Mouse (Mus musculus) lung, adult 2 months (tissue): ENCODE measurements around the gene Nans.

Experiments used
- CTCF ChIP-seq: fragments of 200-500 bp; IDR thresholded peaks from 2 replicates; pipeline ENCODE4 v1.5.1; 2011; ENCODE audit warnings: mild to moderate bottlenecking, low read length, control low read depth; ENCODE audit not compliant: insufficient read depth
- POLR2A ChIP-seq: fragments of 200-500 bp; IDR thresholded peaks from 2 replicates; pipeline ENCODE4 v1.6.1; 2011; ENCODE audit warnings: low read depth, mild to moderate bottlenecking, control low read depth, low read length, borderline replicate concordance; ENCODE audit errors: extremely low read depth

DNA sequence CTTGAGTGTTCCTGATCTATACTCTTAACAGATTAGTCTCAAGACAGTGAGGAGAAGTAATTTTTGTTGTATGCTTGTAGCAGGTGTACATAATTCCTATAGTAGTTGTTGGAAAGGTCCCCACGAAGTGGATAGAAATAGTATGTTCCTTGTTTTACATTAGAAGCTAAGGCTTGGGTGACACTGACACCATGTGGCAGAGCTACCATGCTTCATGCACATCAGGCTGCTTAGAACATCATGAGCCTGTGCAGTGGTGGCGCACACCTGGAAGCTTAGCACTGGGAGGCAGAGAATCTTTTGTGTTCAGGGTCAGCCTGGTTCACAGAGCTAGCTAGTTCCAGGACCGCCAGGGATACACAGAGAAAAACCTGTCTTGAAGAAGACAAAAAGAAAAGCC, 23.3 kb upstream of the Nans start:
- no peak for TF ChIP-seq CTCF
- no peak for TF ChIP-seq POLR2A
